7 mouse cellular contexts compared by ENCODE assay signal in genomic region chr19:44932051-44932450, GRCm38 (mm10). TPM values are rescaled to one million over a fixed set of nuclear protein-coding genes. Genes with fewer than 3 reads are reported as not detected.
DNase-seq lines count a peak whose midpoint lies in the region; ATAC-seq and TF ChIP-seq lines count a peak whose summit lies in the region.

No protein-coding gene starts in this region.

- H3K9me3 ChIP-seq in forebrain, embryonic 12.5 days, result no peaks in the 10 kb centered on the region

- 45% methylated on average over 5 of the region's 5 CpGs for WGBS in spleen, adult 2 months
- 62% methylated on average over 5 of the region's 5 CpGs for WGBS in forebrain, embryonic 12.5 days
- WGBS in liver, adult 2 months, result 38% methylated on average over 5 of the region's 5 CpGs

- DNase-seq in spleen, adult 2 months (ENCODE audit: low read depth in 1 of 2, low spot score in 2 of 2), result no peak
- no peak for DNase-seq in spleen, postnatal 10 days (ENCODE audit: low spot score in 2 of 2)
- no peak for DNase-seq in liver, adult 2 months (ENCODE audit: extremely low read depth, low read depth, low spot score)
- DNase-seq in embryo, embryonic 10 days (ENCODE audit: low spot score), result no peak
- DNase-seq in left cerebral cortex, adult 18-20 months (ENCODE audit: low spot score in 2 of 2), result no peak
- DNase-seq in spleen, adult 18-20 months, result no peak

- peak overlapping the region; percentile 60 for H3K4me2 ChIP-seq in forebrain, embryonic 12.5 days

- no peaks in the 10 kb centered on the region for H3K27me3 ChIP-seq in spleen, adult 2 months (ENCODE audit: control insufficient read depth, insufficient read depth, low read length)
- peaks cover 4% of the 10 kb centered on the region; the same call in 1 of the 2 replicates for H3K27me3 ChIP-seq in forebrain, embryonic 12.5 days
- no peaks in the 10 kb centered on the region for H3K27me3 ChIP-seq in liver, adult 2 months (ENCODE audit: control insufficient read depth, insufficient read depth, low read length)

- H3K36me3 ChIP-seq in spleen, adult 2 months (ENCODE audit: control insufficient read depth, insufficient read depth, low read length), result peaks cover 13% of the 10 kb centered on the region
- H3K36me3 ChIP-seq in forebrain, embryonic 12.5 days (replicated peaks), result peaks cover 22% of the 10 kb centered on the region
- peaks cover 14% of the 10 kb centered on the region for H3K36me3 ChIP-seq in liver, adult 2 months (ENCODE audit: control insufficient read depth, insufficient read depth, low read length)

- TF ChIP-seq CTCF in spleen, adult 2 months (IDR thresholded peaks at IDR 0.05; ENCODE audit: extremely low read depth, insufficient read depth, insufficient read length, insufficient replicate concordance), result no peak
- TF ChIP-seq CTCF in liver, adult 2 months (IDR thresholded peaks at IDR 0.05; ENCODE audit: low read depth, low read length), result no peak

- peaks cover 4% of the 10 kb centered on the region; the same call in 1 of the 2 replicates for H3K79me2 ChIP-seq in liver, adult 2 months (ENCODE audit: control insufficient read depth, insufficient read depth, low read length)

- no peak overlapping the region for H3K27ac ChIP-seq in spleen, adult 2 months (ENCODE audit: insufficient read depth, low read length)
- no peak overlapping the region for H3K27ac ChIP-seq in forebrain, embryonic 12.5 days
- H3K27ac ChIP-seq in liver, adult 2 months (replicated peaks; ENCODE audit: insufficient read depth, low read depth, low read length), result no peak overlapping the region

- no peak overlapping the region for H3K9ac ChIP-seq in forebrain, embryonic 12.5 days
- H3K9ac ChIP-seq in liver, adult 2 months (ENCODE audit: low read depth, low read length), result no peak overlapping the region

- ATAC-seq in forebrain, embryonic 12.5 days (ENCODE audit: low FRiP score), result no peak

- H3K4me1 ChIP-seq in spleen, adult 2 months (ENCODE audit: control insufficient read depth, insufficient read depth, insufficient read length), result peaks cover 2% of the 10 kb centered on the region; the same call in 1 of the 2 replicates
- peaks cover 29% of the 10 kb centered on the region for H3K4me1 ChIP-seq in forebrain, embryonic 12.5 days
- H3K4me1 ChIP-seq in liver, adult 2 months (ENCODE audit: control insufficient read depth, insufficient read depth, low read length), result peaks cover 4% of the 10 kb centered on the region; the same call in 1 of the 2 replicates

- no peak for TF ChIP-seq POLR2A in spleen, adult 2 months (IDR thresholded peaks at IDR 0.05; ENCODE audit: low read depth, low read length)
- TF ChIP-seq POLR2A in liver, adult 2 months (IDR thresholded peaks at IDR 0.05; ENCODE audit: extremely low read depth, insufficient read depth, low read length), result no peak

- peak overlapping the region; percentile 7; the same call in 1 of the 2 replicates for H3K4me3 ChIP-seq in spleen, adult 2 months (ENCODE audit: extremely low read depth, insufficient read depth, insufficient read length)
- peak overlapping the region; percentile 97 for H3K4me3 ChIP-seq in forebrain, embryonic 12.5 days (replicated peaks)
- H3K4me3 ChIP-seq in liver, adult 2 months (ENCODE audit: insufficient read depth, low read depth, low read length), result peak overlapping the region; percentile 86

RNA-seq across cellular contexts. Expression of gene Slf2, which starts 1.1 kb away (rescaled TPM):
- 26.8 and 92.8 TPM in 2 replicates for polyA plus RNA-seq in spleen, adult 2 months (2012; rRNA removed)
- 48.7 and 53.3 TPM in 2 replicates for polyA plus RNA-seq in forebrain, embryonic 12.5 days (2016; fragmentation: Nextera tagmentation; extraction: Ambion mirVana)
- 15.1 and 19.3 TPM in 2 replicates for total RNA-seq in liver, adult 2 months (2014; rRNA removed)
- polyA plus RNA-seq in liver, adult 2 months (2012; rRNA removed), result 4.9 and 7.9 TPM in 2 replicates
- total RNA-seq in left cerebral cortex, adult 18-20 months (2021), result 10 to 100 TPM; 37.9 to 38.0 TPM

RNA-seq across cellular contexts. Expression of gene Sema4g, which starts 56.9 kb away (rescaled TPM):
- polyA plus RNA-seq in spleen, adult 2 months (2012; rRNA removed), result 1.3 and 1.6 TPM in 2 replicates
- polyA plus RNA-seq in forebrain, embryonic 12.5 days (2016; fragmentation: Nextera tagmentation; extraction: Ambion mirVana), result 7.0 and 7.5 TPM in 2 replicates
- 58.5 and 79.0 TPM in 2 replicates for total RNA-seq in liver, adult 2 months (2014; rRNA removed)
- 413 and 566 TPM in 2 replicates for polyA plus RNA-seq in liver, adult 2 months (2012; rRNA removed)
- 10 to 100 TPM; 17.2 to 18.4 TPM for total RNA-seq in left cerebral cortex, adult 18-20 months (2021)

Comparison
In these comparisons a context has a peak if more than half of its experiments do, and no peak if none do; other contexts are left out.
1. H3K4me3 ChIP-seq: peak in every context shown above with its lines; median percentile 97 in forebrain, embryonic 12.5 days; 86 in liver, adult 2 months; 7 in spleen, adult 2 months.
2. RNA of gene Sema4g, which starts 56.9 kb away (polyA plus RNA-seq): 413 to 566 TPM in liver, adult 2 months; 7.0 to 7.5 TPM in forebrain, embryonic 12.5 days and 1.3 to 1.6 TPM in spleen, adult 2 months; every median in the first group is over 10 times any median in the second.